Mouse (Mus musculus): Measurements from ENCODE around the gene Hipk2. TPM values are rescaled to one million over a fixed set of nuclear protein-coding genes. Genes with fewer than 3 reads are reported as not detected.
A peak's percentile ranks its signal among the peaks of the same experiment; 100 is the strongest.

The Hipk2 gene
- polyA plus RNA-seq, 1 experiment, result 39.5 TPM

GRCm38 (mm10) chr6:38756968-38757367, 119.0 kb downstream of the Hipk2 start:
- Histone ChIP-seq H3K4me1 (ENCODE audit: control insufficient read depth, insufficient read depth, low read length) (peaks cover 3% of the 10 kb centered on the region), H3K4me3 (replicated peaks; ENCODE audit: control insufficient read depth, low read depth, low read length) (no peak overlapping the region), H3K27ac (ENCODE audit: control insufficient read depth, insufficient read depth, low read depth, low read length, poor library complexity) (no peak overlapping the region)
- TF ChIP-seq CTCF (IDR thresholded peaks at IDR 0.05; ENCODE audit: control insufficient read depth, insufficient read depth, low read length), result no peak
- no peak for TF ChIP-seq POLR2A (IDR thresholded peaks at IDR 0.05; ENCODE audit: borderline replicate concordance, control insufficient read depth, low read depth, low read length)
- 83% methylated on average over 4 of the region's 4 CpGs for WGBS

DNA sequence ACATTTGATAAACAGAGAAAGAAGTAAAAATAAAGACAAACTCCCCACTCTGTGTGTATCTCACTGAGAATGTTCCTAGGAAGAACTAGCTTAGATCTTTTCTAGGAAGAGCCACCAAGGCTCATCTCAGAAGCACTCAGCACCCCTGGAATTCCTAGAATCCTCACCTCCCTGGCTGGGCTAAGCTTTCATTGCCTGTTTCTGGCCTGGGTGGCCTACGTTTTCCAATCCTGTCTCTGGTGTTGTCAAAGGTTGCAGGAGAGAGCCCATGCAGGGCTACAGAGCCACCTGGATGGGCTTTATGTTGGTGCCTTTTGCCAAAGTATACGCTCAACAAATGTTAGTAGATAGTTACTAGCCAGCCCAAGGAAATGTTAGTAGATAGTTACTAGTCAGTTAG, 120.0 kb downstream of the Hipk2 start:
- TF ChIP-seq POLR2A (IDR thresholded peaks at IDR 0.05; ENCODE audit: borderline replicate concordance, control insufficient read depth, low read depth, low read length), result no peak
- WGBS, result 84% methylated on average over 2 of the region's 2 CpGs
- no peak overlapping the region for H3K4me3 ChIP-seq (replicated peaks; ENCODE audit: control insufficient read depth, low read depth, low read length)
- no peak overlapping the region for H3K27ac ChIP-seq (ENCODE audit: control insufficient read depth, insufficient read depth, low read depth, low read length, poor library complexity)
- H3K4me1 ChIP-seq (ENCODE audit: control insufficient read depth, insufficient read depth, low read length), result peaks cover 3% of the 10 kb centered on the region

DNA sequence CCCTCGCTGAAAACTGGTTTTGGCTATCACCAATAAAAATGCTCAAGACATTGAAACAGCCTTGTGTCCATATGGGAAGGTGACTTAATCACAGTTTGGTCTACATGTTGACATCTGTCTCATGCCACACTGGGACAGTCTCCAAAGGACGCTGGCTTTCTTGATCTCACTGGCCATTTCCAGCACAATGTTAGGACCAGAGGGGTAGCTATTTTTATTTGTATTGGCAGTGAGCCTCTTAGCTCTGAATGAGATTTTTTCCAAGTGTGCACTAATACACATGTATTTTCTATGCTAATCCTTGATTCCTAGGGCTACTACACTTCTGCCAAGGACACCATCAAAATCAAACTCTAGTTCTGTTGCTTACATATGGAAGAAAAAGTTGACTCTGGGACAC, 120.8 kb downstream of the Hipk2 start:
- TF ChIP-seq CTCF (IDR thresholded peaks at IDR 0.05; ENCODE audit: control insufficient read depth, insufficient read depth, low read length), result no peak
- TF ChIP-seq POLR2A (IDR thresholded peaks at IDR 0.05; ENCODE audit: borderline replicate concordance, control insufficient read depth, low read depth, low read length), result no peak
- 85% methylated on average over 2 of the region's 2 CpGs for WGBS
- H3K4me1 ChIP-seq (ENCODE audit: control insufficient read depth, insufficient read depth, low read length), result peaks cover 3% of the 10 kb centered on the region
- H3K4me3 ChIP-seq (replicated peaks; ENCODE audit: control insufficient read depth, low read depth, low read length), result no peak overlapping the region
- H3K27ac ChIP-seq (ENCODE audit: control insufficient read depth, insufficient read depth, low read depth, low read length, poor library complexity), result no peak overlapping the region

GRCm38 (mm10) chr6:38753729-38754128, 122.2 kb downstream of the Hipk2 start:
- TF ChIP-seq CTCF (IDR thresholded peaks at IDR 0.05; ENCODE audit: control insufficient read depth, insufficient read depth, low read length) (no peak), POLR2A (IDR thresholded peaks at IDR 0.05; ENCODE audit: borderline replicate concordance, control insufficient read depth, low read depth, low read length) (no peak)
- H3K4me1 ChIP-seq (ENCODE audit: control insufficient read depth, insufficient read depth, low read length), result no peaks in the 10 kb centered on the region
- H3K27ac ChIP-seq (ENCODE audit: control insufficient read depth, insufficient read depth, low read depth, low read length, poor library complexity), result no peak overlapping the region
- no peak overlapping the region for H3K4me3 ChIP-seq (replicated peaks; ENCODE audit: control insufficient read depth, low read depth, low read length)
- 76% methylated on average over 2 of the region's 2 CpGs for WGBS

GRCm38 (mm10) chr6:38753025-38753424, 122.9 kb downstream of the Hipk2 start:
- 88% methylated on average over 2 of the region's 2 CpGs for WGBS
- TF ChIP-seq CTCF (IDR thresholded peaks at IDR 0.05; ENCODE audit: control insufficient read depth, insufficient read depth, low read length) (no peak), POLR2A (IDR thresholded peaks at IDR 0.05; ENCODE audit: borderline replicate concordance, control insufficient read depth, low read depth, low read length) (no peak)
- Histone ChIP-seq H3K27ac (ENCODE audit: control insufficient read depth, insufficient read depth, low read depth, low read length, poor library complexity) (no peak overlapping the region), H3K4me3 (replicated peaks; ENCODE audit: control insufficient read depth, low read depth, low read length) (no peak overlapping the region), H3K4me1 (ENCODE audit: control insufficient read depth, insufficient read depth, low read length) (no peaks in the 10 kb centered on the region)

DNA sequence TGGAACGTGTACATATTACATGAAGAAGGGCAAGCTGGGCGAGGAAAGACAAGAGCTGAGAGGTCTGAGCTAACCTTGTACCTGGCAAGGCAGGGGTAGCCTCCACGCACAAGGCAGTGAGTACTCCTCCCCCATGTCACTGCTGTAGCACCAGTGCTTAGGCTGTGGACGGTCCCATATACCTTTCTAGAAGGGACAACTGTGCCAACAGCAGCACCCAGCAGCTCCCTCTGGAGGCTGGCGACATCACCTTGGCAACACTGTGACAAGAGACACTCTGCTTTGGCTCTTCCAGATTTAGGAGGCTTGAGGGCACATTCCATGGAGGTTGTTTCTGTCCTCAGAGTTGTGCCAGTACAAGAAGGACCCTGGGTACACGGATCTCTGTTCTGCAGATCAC, 123.5 kb downstream of the Hipk2 start:
- H3K4me1 ChIP-seq (ENCODE audit: control insufficient read depth, insufficient read depth, low read length), result no peaks in the 10 kb centered on the region
- no peak overlapping the region for H3K27ac ChIP-seq (ENCODE audit: control insufficient read depth, insufficient read depth, low read depth, low read length, poor library complexity)
- WGBS, result 86% methylated on average over 6 of the region's 6 CpGs
- TF ChIP-seq CTCF (IDR thresholded peaks at IDR 0.05; ENCODE audit: control insufficient read depth, insufficient read depth, low read length), result peak; percentile 6; the same call in 1 of the 2 replicates
- TF ChIP-seq POLR2A (IDR thresholded peaks at IDR 0.05; ENCODE audit: borderline replicate concordance, control insufficient read depth, low read depth, low read length), result no peak
- H3K4me3 ChIP-seq (replicated peaks; ENCODE audit: control insufficient read depth, low read depth, low read length), result no peak overlapping the region

- 63% methylated on average over 4 of the region's 4 CpGs for WGBS
- Histone ChIP-seq H3K4me3 (replicated peaks; ENCODE audit: control insufficient read depth, low read depth, low read length) (no peak overlapping the region), H3K4me1 (ENCODE audit: control insufficient read depth, insufficient read depth, low read length) (no peaks in the 10 kb centered on the region), H3K27ac (ENCODE audit: control insufficient read depth, insufficient read depth, low read depth, low read length, poor library complexity) (no peak overlapping the region)
- no peak for TF ChIP-seq CTCF (IDR thresholded peaks at IDR 0.05; ENCODE audit: control insufficient read depth, insufficient read depth, low read length)
- no peak for TF ChIP-seq POLR2A (IDR thresholded peaks at IDR 0.05; ENCODE audit: borderline replicate concordance, control insufficient read depth, low read depth, low read length)
These were observed 127.9 kb downstream of the Hipk2 start for GRCm38 (mm10) chr6:38748037-38748436.

GRCm38 (mm10) chr6:38743351-38743750, 132.6 kb downstream of the Hipk2 start:
- Histone ChIP-seq H3K4me1 (ENCODE audit: control insufficient read depth, insufficient read depth, low read length) (no peaks in the 10 kb centered on the region), H3K4me3 (replicated peaks; ENCODE audit: control insufficient read depth, low read depth, low read length) (no peak overlapping the region), H3K27ac (ENCODE audit: control insufficient read depth, insufficient read depth, low read depth, low read length, poor library complexity) (no peak overlapping the region)
- TF ChIP-seq CTCF (IDR thresholded peaks at IDR 0.05; ENCODE audit: control insufficient read depth, insufficient read depth, low read length) (no peak), POLR2A (IDR thresholded peaks at IDR 0.05; ENCODE audit: borderline replicate concordance, control insufficient read depth, low read depth, low read length) (no peak)
- WGBS, result 78% methylated on average over 7 of the region's 7 CpGs

DNA sequence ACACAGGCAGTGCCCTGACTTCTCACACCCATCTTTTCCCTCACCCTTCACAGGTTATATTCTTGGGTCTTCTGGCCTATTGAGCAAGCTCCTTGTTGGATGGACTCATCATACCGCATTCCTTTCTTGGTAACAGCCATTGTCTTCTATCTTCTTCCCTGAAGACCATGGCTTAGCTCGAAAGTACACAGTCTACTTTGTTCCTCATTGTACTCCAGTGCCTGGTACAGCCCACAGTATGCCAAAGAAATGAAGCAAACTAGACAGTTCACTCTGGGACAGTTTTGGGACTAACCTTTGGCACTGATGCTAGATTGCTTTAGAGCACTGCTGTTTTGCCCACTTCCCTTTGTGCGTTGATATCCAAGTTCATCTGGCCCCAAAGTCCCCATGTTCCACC, 133.5 kb downstream of the Hipk2 start:
- H3K4me3 ChIP-seq (replicated peaks; ENCODE audit: control insufficient read depth, low read depth, low read length), result no peak overlapping the region
- TF ChIP-seq POLR2A (IDR thresholded peaks at IDR 0.05; ENCODE audit: borderline replicate concordance, control insufficient read depth, low read depth, low read length) (no peak), CTCF (IDR thresholded peaks at IDR 0.05; ENCODE audit: control insufficient read depth, insufficient read depth, low read length) (no peak)
- WGBS, result 82% methylated on average over 3 of the region's 3 CpGs
- H3K4me1 ChIP-seq (ENCODE audit: control insufficient read depth, insufficient read depth, low read length), result no peaks in the 10 kb centered on the region
- no peak overlapping the region for H3K27ac ChIP-seq (ENCODE audit: control insufficient read depth, insufficient read depth, low read depth, low read length, poor library complexity)

Data from bone marrow, adult 2 months (tissue).